Mouse (Mus musculus): Measurements from ENCODE around the gene Engase. TPM values are rescaled to one million over a fixed set of nuclear protein-coding genes. Genes with fewer than 3 reads are reported as not detected.
A peak's percentile ranks its signal among the peaks of the same experiment; 100 is the strongest.

The Engase gene
- total RNA-seq, 1 experiment, result 10.8 TPM

DNA sequence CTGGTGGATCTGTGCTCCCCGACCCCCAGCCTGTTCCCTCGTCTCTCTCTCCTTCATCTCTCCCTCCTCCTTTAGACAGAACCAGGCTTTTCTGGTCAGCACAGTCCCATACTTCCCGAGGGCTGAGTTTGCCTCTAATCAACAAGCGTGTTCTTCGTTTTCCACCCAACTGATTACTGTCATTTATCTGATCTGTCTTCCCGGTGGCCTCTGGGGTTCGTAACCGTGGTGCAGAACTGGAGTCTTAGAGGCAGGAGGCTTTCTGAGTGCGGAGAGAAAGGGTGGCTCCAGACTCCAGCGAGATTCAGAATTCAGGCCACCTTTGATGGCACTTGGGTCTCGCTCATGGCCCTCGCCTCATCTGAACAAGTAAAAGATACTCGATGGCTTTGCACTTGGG is 42.5 kb upstream of the Engase start:
- Histone ChIP-seq H3K4me1 (ENCODE audit: control insufficient read depth in 2 of 2, insufficient read depth in 2 of 2, low read length in 2 of 2, poor library complexity in 1 of 2) (peaks cover 0 to 15% of the 10 kb centered on the region in 2 experiments), H3K9me3 (ENCODE audit: control insufficient read depth, insufficient read depth, low read depth, low read length) (no peaks in the 10 kb centered on the region), H3K4me3 (ENCODE audit: insufficient read depth in 1 of 2, low read depth in 1 of 2, low read length in 2 of 2, poor library complexity in 1 of 2, severe bottlenecking in 1 of 2) (peak overlapping the region; percentile 2 to 58; a peak in 2 of 4 replicates), H3K27ac (ENCODE audit: insufficient read depth, low read depth, low read length, poor library complexity, severe bottlenecking) (no peak overlapping the region), H3K9ac (ENCODE audit: insufficient read depth, low read depth, low read length, poor library complexity, severe bottlenecking) (peak overlapping the region; percentile 46; the same call in 1 of the 2 replicates), H3K36me3 (ENCODE audit: control insufficient read depth, insufficient read depth, low read length, poor library complexity, severe bottlenecking) (no peaks in the 10 kb centered on the region)
- no peak for DNase-seq (ENCODE audit: low read depth, low spot score)
- in situ Hi-C loops (cut with MboI; ENCODE audit: low sequenced_read_pairs in 2 of 2, unreplicated experiment in 2 of 2), result no loop called here
- TF ChIP-seq ZC3H11A (IDR thresholded peaks at IDR 0.05; ENCODE audit: borderline replicate concordance, low read depth, low read length) (no peak), HCFC1 (IDR thresholded peaks at IDR 0.05; ENCODE audit: borderline replicate concordance, insufficient read depth, low read length) (no peak), MAFK (IDR thresholded peaks at IDR 0.05; ENCODE audit: insufficient read depth, low read depth, low read length) (no peak), ZNF384 (IDR thresholded peaks at IDR 0.05; ENCODE audit: low read depth, low read length) (no peak), CHD2 (IDR thresholded peaks at IDR 0.05; ENCODE audit: low read depth, low read length) (no peak)

DNA sequence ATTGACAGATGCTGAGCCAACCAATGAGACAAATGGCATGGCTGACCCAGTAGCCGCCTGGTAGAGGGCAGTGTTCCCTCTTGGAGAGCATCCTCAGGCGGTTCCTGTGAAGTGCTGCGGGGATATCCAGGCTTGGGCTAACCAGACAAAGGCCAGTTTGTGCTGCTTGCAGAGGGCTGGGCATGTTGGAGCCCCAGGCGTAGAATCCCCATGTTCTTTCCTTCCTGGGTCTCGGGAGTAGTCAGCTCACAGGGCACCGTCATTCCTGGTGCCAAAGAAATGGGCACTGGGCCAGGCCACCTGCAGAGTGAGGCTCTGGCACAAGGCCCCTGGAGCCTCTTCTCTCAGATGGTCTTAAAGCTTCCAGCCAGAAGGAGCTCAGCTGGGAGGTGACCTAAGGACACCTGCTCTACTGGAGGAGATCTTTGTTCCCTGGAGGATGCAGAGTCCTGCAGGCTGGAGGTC is 40.1 kb upstream of the Engase start:
- no peaks in the 10 kb centered on the region for H3K9me3 ChIP-seq (ENCODE audit: control insufficient read depth, insufficient read depth, low read depth, low read length)
- H3K27ac ChIP-seq (ENCODE audit: insufficient read depth, low read depth, low read length, poor library complexity, severe bottlenecking), result no peak overlapping the region
- TF ChIP-seq HCFC1 (IDR thresholded peaks at IDR 0.05; ENCODE audit: borderline replicate concordance, insufficient read depth, low read length) (no peak), CHD2 (IDR thresholded peaks at IDR 0.05; ENCODE audit: low read depth, low read length) (no peak), ZC3H11A (IDR thresholded peaks at IDR 0.05; ENCODE audit: borderline replicate concordance, low read depth, low read length) (no peak), ZNF384 (IDR thresholded peaks at IDR 0.05; ENCODE audit: low read depth, low read length) (no peak), MAFK (IDR thresholded peaks at IDR 0.05; ENCODE audit: insufficient read depth, low read depth, low read length) (no peak)
- H3K9ac ChIP-seq (ENCODE audit: insufficient read depth, low read depth, low read length, poor library complexity, severe bottlenecking), result no peak overlapping the region
- in situ Hi-C loops (cut with MboI; ENCODE audit: low sequenced_read_pairs in 2 of 2, unreplicated experiment in 2 of 2), result no loop called here
- H3K4me1 ChIP-seq (ENCODE audit: control insufficient read depth in 2 of 2, insufficient read depth in 2 of 2, low read length in 2 of 2, poor library complexity in 1 of 2), result peaks cover 0 to 17% of the 10 kb centered on the region in 2 experiments
- DNase-seq (ENCODE audit: low read depth, low spot score), result no peak
- no peak overlapping the region for H3K4me3 ChIP-seq (ENCODE audit: insufficient read depth in 1 of 2, low read depth in 1 of 2, low read length in 2 of 2, poor library complexity in 1 of 2, severe bottlenecking in 1 of 2)
- no peaks in the 10 kb centered on the region for H3K36me3 ChIP-seq (ENCODE audit: control insufficient read depth, insufficient read depth, low read length, poor library complexity, severe bottlenecking)

DNA sequence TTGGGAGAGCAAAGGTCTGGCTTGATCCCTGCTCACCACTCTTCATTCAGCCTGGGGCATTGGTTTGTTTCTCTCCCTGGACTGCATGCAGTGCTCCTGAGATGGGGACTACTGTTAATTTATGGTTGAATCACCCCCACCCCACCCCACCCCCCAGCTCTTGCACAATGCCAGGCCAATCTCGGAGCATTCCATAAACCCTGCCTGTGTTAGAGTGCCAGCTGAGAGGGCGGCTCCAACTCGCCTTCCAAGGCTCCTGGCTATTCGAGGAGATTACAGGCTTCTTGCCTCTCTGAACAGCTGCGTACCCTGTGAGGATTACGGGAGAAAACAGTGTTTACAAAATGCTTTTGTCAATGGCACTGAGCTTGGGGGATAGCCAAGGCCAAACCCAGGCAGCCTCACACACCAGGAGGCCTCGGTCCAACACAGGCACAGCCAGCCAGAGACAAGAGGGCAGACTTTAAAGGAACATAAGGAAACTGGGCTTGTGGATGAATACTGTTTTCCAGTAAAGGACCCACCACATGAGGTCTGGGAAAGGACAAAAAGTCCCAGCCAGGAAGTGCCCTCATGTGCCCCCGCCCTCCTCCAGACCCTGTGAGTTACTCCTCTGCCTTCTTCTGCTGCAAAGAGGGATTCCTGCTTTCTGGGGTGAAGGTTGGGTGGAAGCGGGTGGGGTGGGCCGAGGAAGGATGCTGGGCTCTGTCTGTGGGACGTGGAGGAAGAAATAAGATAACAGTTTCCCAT is 37.8 kb upstream of the Engase start:
- Histone ChIP-seq H3K4me3 (ENCODE audit: insufficient read depth in 1 of 2, low read depth in 1 of 2, low read length in 2 of 2, poor library complexity in 1 of 2, severe bottlenecking in 1 of 2) (no peak overlapping the region), H3K9me3 (ENCODE audit: control insufficient read depth, insufficient read depth, low read depth, low read length) (no peaks in the 10 kb centered on the region), H3K27ac (ENCODE audit: insufficient read depth, low read depth, low read length, poor library complexity, severe bottlenecking) (no peak overlapping the region), H3K36me3 (ENCODE audit: control insufficient read depth, insufficient read depth, low read length, poor library complexity, severe bottlenecking) (no peaks in the 10 kb centered on the region), H3K9ac (ENCODE audit: insufficient read depth, low read depth, low read length, poor library complexity, severe bottlenecking) (no peak overlapping the region), H3K4me1 (ENCODE audit: control insufficient read depth in 2 of 2, insufficient read depth in 2 of 2, low read length in 2 of 2, poor library complexity in 1 of 2) (peaks cover 0 to 11% of the 10 kb centered on the region in 2 experiments; a peak in 3 of 4 replicates)
- in situ Hi-C loops (cut with MboI; ENCODE audit: low sequenced_read_pairs in 2 of 2, unreplicated experiment in 2 of 2), result no loop called here
- DNase-seq (ENCODE audit: low read depth, low spot score), result no peak
- TF ChIP-seq HCFC1 (IDR thresholded peaks at IDR 0.05; ENCODE audit: borderline replicate concordance, insufficient read depth, low read length) (no peak), ZNF384 (IDR thresholded peaks at IDR 0.05; ENCODE audit: low read depth, low read length) (no peak), MAFK (IDR thresholded peaks at IDR 0.05; ENCODE audit: insufficient read depth, low read depth, low read length) (no peak), ZC3H11A (IDR thresholded peaks at IDR 0.05; ENCODE audit: borderline replicate concordance, low read depth, low read length) (no peak), CHD2 (IDR thresholded peaks at IDR 0.05; ENCODE audit: low read depth, low read length) (no peak)

DNA sequence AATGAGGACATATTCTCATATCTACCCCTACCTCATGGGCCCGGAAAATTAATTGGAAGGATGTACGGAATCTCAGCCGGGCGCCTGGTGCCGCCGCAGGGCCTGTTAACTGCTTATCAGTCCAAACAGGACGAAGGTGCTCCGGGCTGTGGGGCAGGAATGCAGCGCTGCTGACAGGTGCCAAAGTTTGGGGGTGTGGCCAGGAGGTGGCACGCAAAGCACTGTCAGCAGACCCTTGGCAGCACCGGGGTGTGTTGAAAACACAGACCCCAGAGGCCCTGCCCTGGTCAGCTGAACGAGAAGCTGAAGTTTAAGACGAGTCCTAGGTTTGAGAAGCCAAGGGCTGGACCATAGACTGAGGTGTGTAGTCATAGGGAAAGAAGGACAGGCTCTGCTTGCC is 33.9 kb upstream of the Engase start:
- Histone ChIP-seq H3K27ac (ENCODE audit: insufficient read depth, low read depth, low read length, poor library complexity, severe bottlenecking) (no peak overlapping the region), H3K4me3 (ENCODE audit: insufficient read depth in 1 of 2, low read depth in 1 of 2, low read length in 2 of 2, poor library complexity in 1 of 2, severe bottlenecking in 1 of 2) (no peak overlapping the region), H3K9me3 (ENCODE audit: control insufficient read depth, insufficient read depth, low read depth, low read length) (no peaks in the 10 kb centered on the region), H3K9ac (ENCODE audit: insufficient read depth, low read depth, low read length, poor library complexity, severe bottlenecking) (no peak overlapping the region), H3K36me3 (ENCODE audit: control insufficient read depth, insufficient read depth, low read length, poor library complexity, severe bottlenecking) (no peaks in the 10 kb centered on the region), H3K4me1 (ENCODE audit: control insufficient read depth in 2 of 2, insufficient read depth in 2 of 2, low read length in 2 of 2, poor library complexity in 1 of 2) (peaks cover 0 to 9% of the 10 kb centered on the region in 2 experiments; a peak in 2 of 4 replicates)
- in situ Hi-C loops (cut with MboI; ENCODE audit: low sequenced_read_pairs in 2 of 2, unreplicated experiment in 2 of 2), result no loop called here
- no peak for DNase-seq (ENCODE audit: low read depth, low spot score)
- no peak for TF ChIP-seq ZC3H11A (IDR thresholded peaks at IDR 0.05; ENCODE audit: borderline replicate concordance, low read depth, low read length)
- no peak for TF ChIP-seq CHD2 (IDR thresholded peaks at IDR 0.05; ENCODE audit: low read depth, low read length)
- no peak for TF ChIP-seq HCFC1 (IDR thresholded peaks at IDR 0.05; ENCODE audit: borderline replicate concordance, insufficient read depth, low read length)
- no peak for TF ChIP-seq MAFK (IDR thresholded peaks at IDR 0.05; ENCODE audit: insufficient read depth, low read depth, low read length)
- no peak for TF ChIP-seq ZNF384 (IDR thresholded peaks at IDR 0.05; ENCODE audit: low read depth, low read length)

All from ES-E14 (cell line).